Mouse (Mus musculus): ENCODE data around the gene 4930555G01Rik.
"Not testable (repeated sequence)": the region's sequence is repeated elsewhere in the genome, so short reads cannot be mapped to it uniquely, and the experiment has no call there.

Gene 4930555G01Rik

DNA sequence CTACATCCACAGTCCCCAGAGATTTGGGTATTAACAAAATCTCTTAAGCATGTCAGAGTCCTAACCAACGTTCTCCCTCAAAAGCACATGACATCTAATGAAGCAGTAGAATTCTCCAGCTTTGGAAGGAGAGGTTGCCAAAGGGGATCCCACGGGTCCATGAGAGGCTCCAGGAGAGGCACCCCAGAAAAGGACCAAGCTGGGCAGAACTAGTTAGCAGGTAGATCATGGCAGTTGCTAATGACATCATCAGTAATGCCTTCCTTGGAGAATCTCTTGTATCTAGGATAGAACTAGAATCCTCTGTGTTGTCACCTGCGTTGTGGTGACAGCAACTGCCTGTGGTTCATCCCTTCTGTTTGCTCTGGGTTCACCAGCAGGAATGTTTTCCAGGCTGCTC lies at the start of gene 4930555G01Rik:
4930555G01Rik (plus strand) TSS at position 301 of the 400 bp plus-strand sequence.
- not testable (repeated sequence) for DNase-seq (ENCODE audit: low read depth, low spot score)

DNA sequence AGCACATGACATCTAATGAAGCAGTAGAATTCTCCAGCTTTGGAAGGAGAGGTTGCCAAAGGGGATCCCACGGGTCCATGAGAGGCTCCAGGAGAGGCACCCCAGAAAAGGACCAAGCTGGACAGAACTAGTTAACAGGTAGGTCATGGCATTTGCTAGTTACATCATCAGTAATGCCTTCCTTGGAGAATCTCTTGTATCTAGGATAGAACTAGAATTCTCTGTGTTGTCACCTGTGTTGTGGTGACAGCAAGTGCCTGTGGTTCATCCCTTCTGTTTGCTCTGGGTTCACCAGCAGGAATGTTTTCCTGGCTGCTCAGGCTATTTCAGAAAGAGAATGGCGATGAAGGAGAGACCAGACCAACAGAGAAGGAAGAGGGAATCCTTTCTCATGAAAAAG lies 34.8 kb upstream of the 4930555G01Rik start, which contains the start of gene Gm3298:
Gm3298 (plus strand) TSS at position 301 of the 400 bp plus-strand sequence.
- not testable (repeated sequence) for DNase-seq (ENCODE audit: low read depth, low spot score)

DNA sequence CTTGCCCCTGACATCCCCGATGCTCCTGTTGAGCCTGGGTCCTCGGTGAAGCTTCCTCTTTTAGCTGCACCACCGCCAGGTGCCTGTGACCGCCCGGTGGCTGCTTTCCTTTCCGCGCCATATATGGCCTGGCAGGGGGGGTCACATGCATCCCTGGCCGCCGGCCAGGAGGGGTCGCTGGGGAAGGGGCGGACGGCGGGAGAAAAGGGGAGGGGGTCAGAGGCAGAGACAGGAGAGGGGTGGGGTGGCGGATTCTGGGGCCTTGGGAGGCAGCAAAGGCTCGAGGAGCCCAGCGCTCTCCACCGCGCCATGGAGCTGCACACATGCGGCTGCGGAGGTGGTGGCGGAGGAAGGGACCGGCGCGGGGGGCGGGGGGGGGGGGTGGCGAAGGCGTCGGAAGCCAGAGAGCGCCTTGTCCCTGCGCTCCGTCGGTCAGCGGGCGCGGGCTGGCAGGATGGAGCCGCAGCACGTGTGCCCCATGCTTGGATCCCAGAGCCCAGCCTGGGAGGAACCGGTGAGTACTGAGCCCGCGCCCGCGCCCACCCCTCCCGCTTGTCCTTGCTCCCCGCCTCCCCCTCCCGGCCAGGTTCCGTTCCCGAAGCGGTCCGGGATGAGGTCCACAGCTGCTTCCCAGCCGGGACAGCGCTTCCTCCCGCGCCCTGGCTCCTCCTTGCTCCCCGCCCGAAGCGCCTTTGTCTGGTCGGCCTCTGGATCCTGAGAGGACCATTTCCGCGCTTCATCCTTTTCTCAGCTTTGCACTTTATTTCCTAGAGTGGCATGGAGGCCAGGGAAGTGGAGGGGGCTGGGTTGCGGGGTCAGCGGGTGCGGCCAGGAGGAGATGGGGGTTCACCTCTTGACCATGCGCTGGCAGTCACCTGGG lies 20.4 kb downstream of the 4930555G01Rik start, which contains the start of gene Gm8281:
Gm8281 (plus strand) TSS at position 430 of the 880 bp plus-strand sequence.
- DNase-seq (ENCODE audit: low read depth, low spot score) = peak; percentile 12

Data from forelimb bud, embryonic 11.5 days (tissue).